Mouse (Mus musculus) thymus, postnatal 36 days (tissue): ENCODE results near the gene Ppp4r2.
"Not testable (repeated sequence)": the region's sequence is repeated elsewhere in the genome, so short reads cannot be mapped to it uniquely, and the experiment has no call there.

Experiments used
- DNase-seq, 2 experiments: peaks; one replicate each; pipeline ENCODE4 v3.0.0; 2022; ENCODE audit warnings: mixed read lengths in 2 of 2

Ppp4r2 gene

GRCm38 (mm10) chr6:100831751-100832150 lies 1.7 kb upstream of the Ppp4r2 start:
- DNase-seq: no peak

DNA sequence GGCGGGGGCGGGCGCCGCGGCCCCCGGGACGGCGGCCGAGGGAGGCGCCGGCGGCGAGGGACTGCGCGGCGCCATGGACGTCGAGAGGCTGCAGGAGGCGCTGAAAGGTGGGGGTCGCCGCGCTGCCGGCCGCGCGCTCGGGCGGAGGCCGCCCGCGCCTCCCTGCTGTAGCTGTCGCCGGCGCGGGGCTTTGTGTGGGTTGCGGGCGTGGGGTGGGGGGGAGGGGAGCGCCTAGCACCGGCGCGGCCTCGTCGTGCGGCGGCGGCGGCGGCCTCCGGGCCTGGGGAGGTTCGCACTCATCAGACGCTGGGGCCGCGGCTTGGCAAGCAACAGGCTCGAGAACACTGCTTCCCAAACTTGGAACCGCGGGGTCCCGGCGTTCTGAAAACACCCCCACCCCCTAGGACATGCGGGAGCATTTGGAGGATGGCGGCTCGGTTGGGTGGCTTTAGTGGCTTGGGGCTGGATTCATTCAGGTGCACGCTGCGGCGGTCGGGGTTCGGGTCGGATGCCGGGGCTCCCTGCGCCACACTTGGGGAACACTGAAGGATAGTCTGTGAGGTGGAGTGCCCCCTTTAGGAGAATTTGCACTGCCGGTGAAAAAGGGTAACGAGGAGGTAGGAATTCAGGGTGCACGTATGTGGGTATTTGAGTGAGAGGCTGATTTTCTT lies 524 bp downstream of the Ppp4r2 start:
- peak; percentile 76 to 78 for DNase-seq

GRCm38 (mm10) chr6:100834489-100835160 lies 1.2 kb downstream of the Ppp4r2 start:
- DNase-seq: no peak

DNA sequence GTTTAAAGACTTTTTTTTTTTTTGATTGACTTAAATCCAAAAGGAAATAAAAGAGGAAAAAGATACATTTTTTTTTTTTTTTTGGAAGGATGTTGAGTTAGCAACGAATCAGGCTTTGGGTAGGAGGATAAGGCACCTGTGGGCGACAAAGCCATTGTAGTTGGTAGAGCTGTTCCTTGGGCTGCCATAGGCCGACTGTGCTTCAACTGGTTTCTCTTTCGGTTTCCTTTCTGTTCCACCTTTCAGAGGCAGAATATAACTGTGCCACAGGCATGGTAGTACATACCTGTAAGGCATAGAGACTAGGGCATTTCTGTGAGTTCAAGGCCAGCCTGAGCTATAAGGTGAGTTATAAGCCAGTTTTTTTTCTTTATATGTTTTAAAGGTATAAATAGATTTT lies 11.6 kb downstream of the Ppp4r2 start:
- no peak for DNase-seq

DNA sequence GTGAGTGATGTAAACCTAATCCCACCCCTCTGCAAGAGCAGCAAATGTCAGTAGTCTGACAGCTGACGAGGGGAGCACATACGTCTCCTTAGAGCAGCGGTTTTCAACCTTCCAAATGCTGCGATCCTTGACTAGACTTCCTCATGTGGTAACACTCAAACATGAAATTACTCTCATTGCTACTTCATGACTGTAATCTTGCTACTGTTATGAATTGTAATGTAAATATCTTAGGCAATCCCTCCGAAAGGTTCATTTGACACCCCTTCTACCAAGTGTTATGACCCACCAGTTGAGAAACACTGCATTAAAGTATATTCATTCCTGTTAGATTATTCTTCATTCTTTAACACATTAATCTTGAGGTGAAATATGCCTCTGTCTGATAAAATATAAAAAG lies 13.8 kb downstream of the Ppp4r2 start:
- DNase-seq: no peak

GRCm38 (mm10) chr6:100848682-100849375 lies 15.4 kb downstream of the Ppp4r2 start:
- no peak for DNase-seq

- DNase-seq: no peak
Observed at GRCm38 (mm10) chr6:100850671-100851081, 17.3 kb downstream of the Ppp4r2 start.

DNA sequence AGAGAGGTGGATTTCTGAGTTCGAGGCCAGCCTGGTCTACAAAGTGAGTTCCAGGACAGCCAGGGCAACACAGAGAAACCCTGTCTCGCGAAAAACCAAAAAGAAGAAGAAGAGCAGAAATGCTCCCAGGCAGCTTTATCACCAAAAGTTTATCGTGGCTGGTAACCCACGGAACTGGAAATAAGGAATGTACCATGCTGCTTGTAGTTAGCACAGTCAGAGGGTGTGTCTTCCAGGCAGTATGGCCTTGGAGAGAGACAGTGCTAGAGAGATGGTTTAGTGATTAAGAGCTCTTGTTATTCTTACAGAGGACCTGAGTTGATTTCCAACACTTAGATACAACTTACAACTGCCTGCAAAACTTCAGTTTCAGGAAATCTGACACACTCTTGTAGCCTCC lies 17.7 kb downstream of the Ppp4r2 start:
- no peak for DNase-seq

- DNase-seq: no peak
Observed at GRCm38 (mm10) chr6:100865321-100865720, 31.9 kb downstream of the Ppp4r2 start.

GRCm38 (mm10) chr6:100865788-100866187 lies 32.4 kb downstream of the Ppp4r2 start:
- not testable (repeated sequence) for DNase-seq

DNA sequence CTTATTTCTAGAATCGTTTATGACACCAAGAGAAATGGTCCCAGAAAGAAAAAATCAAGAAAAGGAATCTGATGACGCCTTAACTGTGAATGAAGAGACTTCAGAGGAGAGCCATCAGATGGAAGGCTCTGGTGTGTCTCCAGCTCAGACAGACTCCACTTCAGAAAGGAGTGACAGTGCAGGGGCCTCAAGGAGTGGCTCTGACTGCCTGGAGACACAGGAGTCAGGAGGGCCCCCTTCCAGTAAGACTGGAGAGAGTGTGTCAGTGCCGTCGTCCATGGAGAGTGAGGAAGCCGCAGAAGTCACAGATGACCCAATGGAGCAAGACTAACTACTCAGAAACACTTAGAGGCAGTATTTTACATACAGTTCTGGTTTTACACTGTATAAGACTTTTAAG lies 32.8 kb downstream of the Ppp4r2 start:
- not testable (repeated sequence) for DNase-seq

- no peak for DNase-seq
Observed at GRCm38 (mm10) chr6:100868863-100869262, 35.4 kb downstream of the Ppp4r2 start.

GRCm38 (mm10) chr6:100869909-100870308 lies 36.5 kb downstream of the Ppp4r2 start:
- no peak for DNase-seq

DNA sequence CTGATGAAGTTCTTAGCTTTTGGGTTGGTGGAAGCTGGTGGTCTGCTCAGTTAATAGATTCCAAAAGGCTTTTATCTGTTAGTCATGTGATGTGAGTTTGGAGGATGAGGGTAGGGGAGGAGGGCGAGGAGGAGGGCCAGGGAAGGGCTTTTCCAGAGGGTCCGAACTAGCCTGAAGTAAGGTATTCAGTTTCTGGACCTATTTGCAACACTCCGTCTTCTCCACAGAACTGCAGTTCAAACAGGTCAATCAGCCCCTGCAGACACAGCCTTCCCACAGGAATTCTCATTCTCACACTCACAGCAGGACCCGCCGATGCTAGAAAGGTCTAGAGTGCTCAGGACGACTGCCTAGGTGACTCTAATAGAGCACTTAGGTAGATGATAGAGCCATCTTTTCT lies 39.8 kb downstream of the Ppp4r2 start:
- no peak for DNase-seq

DNA sequence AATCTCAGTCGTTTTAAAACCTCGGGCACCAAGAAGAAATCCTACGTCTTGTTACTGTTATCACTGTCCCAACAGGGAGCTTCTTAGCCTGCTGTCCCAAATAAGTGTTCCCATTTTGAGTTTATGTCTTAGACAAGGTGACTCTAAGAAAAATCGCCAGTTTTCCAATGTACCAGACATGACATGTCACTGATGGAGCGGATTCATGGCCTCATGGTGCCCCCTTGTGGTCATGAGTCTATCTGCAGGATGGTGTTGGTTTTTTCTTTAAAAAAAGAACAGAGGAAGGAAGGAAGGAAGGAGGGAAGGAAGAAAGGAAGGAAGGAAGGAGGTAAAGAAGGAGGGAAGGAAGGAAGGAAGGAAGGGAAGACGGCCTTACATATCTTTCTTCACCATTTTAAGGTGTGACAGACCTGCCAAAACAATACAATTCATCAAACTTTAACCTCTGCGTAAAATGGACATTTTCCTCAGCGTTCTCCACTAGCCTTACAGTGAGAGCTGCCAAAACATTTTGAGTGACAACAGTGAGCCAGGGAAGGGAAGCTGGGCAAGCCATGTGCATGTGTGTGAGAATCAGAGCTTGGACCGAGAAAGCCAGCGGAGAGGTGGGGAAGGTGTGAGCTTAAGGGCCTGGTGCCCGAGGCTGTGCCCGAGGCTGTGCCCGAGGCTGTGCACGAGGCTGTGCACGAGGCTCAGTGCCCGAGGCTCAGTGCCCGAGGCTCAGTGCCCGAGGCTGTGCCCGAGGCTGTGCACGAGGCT lies 42.6 kb downstream of the Ppp4r2 start:
- DNase-seq: peak; percentile 40 to 47

GRCm38 (mm10) chr6:100876624-100877017 lies 43.2 kb downstream of the Ppp4r2 start:
- no peak for DNase-seq

DNA sequence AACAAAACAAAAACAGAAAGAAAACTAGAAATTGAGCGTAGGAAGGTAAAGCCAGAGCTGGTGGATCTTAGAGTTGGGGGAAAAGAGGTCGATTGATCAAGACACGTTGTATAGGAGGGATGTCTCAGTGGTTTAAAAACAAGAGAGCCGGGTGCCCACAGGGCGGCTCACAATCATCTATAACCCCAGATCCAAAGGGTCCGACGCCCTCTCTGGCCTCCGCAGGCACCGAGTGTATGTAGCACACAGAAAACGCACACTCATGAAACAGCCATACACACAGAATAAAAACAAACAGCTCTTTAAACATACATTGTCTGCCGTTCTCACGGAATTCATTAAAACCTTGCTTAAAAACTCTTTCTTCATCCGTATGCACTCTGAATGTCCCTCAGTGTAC lies 45.1 kb downstream of the Ppp4r2 start:
- DNase-seq: no peak

DNA sequence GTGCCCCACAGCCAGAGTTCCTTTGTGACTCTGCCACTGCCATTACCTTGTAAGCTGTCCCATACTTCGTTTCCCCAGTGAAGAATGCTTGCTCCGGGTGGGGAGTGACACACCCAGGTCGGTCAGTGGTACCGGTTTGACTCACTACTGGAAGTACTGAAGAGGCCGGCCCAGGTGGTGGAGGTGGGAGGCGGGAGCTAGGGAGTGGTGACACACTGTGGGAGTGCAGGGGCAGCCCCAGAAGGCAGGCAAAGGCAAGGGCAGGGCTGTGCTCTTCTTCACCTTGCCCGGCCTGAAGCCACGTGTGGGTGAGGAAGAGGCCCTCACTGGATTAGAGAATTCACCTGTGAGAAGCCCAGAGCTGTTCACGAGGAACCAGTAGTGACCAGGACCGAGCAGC lies 46.2 kb downstream of the Ppp4r2 start:
- no peak for DNase-seq

DNA sequence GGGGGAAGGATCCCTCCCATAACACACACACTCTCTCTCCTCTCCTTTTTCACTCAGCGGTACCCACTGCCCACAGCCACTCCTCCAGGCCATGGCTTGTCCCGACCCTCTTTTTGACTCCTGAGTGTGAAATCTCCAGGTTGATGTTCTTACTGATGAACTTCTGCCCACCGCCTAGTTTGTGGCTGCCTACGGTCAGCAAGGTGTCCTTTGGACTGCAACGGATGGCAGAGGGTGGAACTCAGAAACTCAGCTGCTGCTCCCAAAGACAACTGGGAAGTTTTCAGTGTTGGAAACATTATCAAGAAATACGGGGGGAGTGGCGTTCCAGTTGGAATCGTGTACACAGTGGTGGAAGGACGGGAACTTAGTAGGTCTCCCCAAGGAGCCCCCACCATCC lies 48.2 kb downstream of the Ppp4r2 start:
- no peak for DNase-seq

GRCm38 (mm10) chr6:100882381-100883213 lies 49.2 kb downstream of the Ppp4r2 start:
- peak; percentile 51 to 57 for DNase-seq

GRCm38 (mm10) chr6:100883233-100883632 lies 49.8 kb downstream of the Ppp4r2 start:
- peak; percentile 18 to 21 for DNase-seq

- no peak for DNase-seq
Observed at GRCm38 (mm10) chr6:100884594-100885225, 51.3 kb downstream of the Ppp4r2 start.
